19 mouse cellular contexts compared by ENCODE assay signal in the genomic region with DNA sequence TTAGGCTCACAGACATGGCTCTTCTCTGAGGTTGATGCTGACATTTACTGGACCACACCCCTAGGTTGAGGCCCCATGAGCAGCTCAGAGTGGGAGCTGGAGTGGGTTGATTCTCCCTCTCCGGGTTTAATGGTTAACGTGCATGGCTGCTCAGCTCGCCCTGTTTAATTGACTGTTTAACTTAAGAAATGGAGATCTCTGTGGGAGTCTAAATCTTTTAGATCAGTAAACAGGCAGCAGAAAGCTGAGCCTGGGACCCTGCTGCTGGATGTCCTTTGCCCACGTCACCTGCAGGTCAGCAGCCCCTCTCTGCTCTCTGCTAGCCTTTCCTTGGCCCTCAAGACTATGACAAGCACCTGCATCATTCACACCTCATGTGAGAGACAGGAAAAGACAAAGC. TPM values are rescaled to one million over a fixed set of nuclear protein-coding genes. Genes with fewer than 3 reads are reported as not detected.
DNase-seq lines count a peak whose midpoint lies in the region; ATAC-seq and TF ChIP-seq lines count a peak whose summit lies in the region.
"Had no signal": no experiment of that assay in that cellular context is flagged by ENCODE, and none has a peak within 500 bp of the region (broad histone marks: within the 10 kb centered on the region; RNA-seq: fewer than 3 reads in every experiment).

No protein-coding gene starts in this region.

- H3K27ac ChIP-seq in hindbrain, embryonic 13.5 days = no peak overlapping the region
- H3K27ac ChIP-seq in hindbrain, embryonic 16.5 days (ENCODE audit: low read depth, low read length) = no peak overlapping the region
- H3K27ac ChIP-seq in stomach, embryonic 14.5 days (ENCODE audit: low read length) = peak overlapping the region; percentile 82
- no peak overlapping the region for H3K27ac ChIP-seq in stomach, postnatal 0 days (replicated peaks)
- no peak overlapping the region for H3K27ac ChIP-seq in forebrain, embryonic 15.5 days (replicated peaks)
- no peak overlapping the region for H3K27ac ChIP-seq in midbrain, embryonic 13.5 days
- H3K27ac ChIP-seq: limb, embryonic 12.5 days; liver, embryonic 15.5 days; neural tube, embryonic 12.5 days had no signal

- H3K27me3 ChIP-seq in hindbrain, embryonic 13.5 days = 0 out of 2 replicates have a peak, but pooled peaks cover 4% of the 10 kb centered on the region
- H3K27me3 ChIP-seq in hindbrain, embryonic 16.5 days (replicated peaks; ENCODE audit: control insufficient read depth, insufficient read depth, low read length) = no peaks in the 10 kb centered on the region
- no peaks in the 10 kb centered on the region for H3K27me3 ChIP-seq in stomach, embryonic 14.5 days (ENCODE audit: control insufficient read depth, insufficient read depth, low read length)
- no peaks in the 10 kb centered on the region for H3K27me3 ChIP-seq in stomach, postnatal 0 days (ENCODE audit: control insufficient read depth, insufficient read depth, low read length)
- no peaks in the 10 kb centered on the region for H3K27me3 ChIP-seq in forebrain, embryonic 15.5 days
- H3K27me3 ChIP-seq in midbrain, embryonic 13.5 days = no peaks in the 10 kb centered on the region
- H3K27me3 ChIP-seq: limb, embryonic 12.5 days; liver, embryonic 15.5 days; neural tube, embryonic 12.5 days had no signal

- TF ChIP-seq CTCF in stomach, postnatal 0 days (IDR thresholded peaks at IDR 0.05; ENCODE audit: low read depth) = no peak

- no peak overlapping the region for H3K4me3 ChIP-seq in hindbrain, embryonic 13.5 days
- H3K4me3 ChIP-seq in hindbrain, embryonic 16.5 days (ENCODE audit: low read length) = no peak overlapping the region
- H3K4me3 ChIP-seq in stomach, embryonic 14.5 days (ENCODE audit: low read depth, low read length) = no peak overlapping the region
- no peak overlapping the region for H3K4me3 ChIP-seq in stomach, postnatal 0 days (ENCODE audit: low read depth, low read length)
- no peak overlapping the region for H3K4me3 ChIP-seq in forebrain, embryonic 15.5 days
- no peak overlapping the region for H3K4me3 ChIP-seq in midbrain, embryonic 13.5 days (replicated peaks)
- H3K4me3 ChIP-seq: limb, embryonic 12.5 days; liver, embryonic 15.5 days; neural tube, embryonic 12.5 days had no signal

- no peaks in the 10 kb centered on the region for H3K9me3 ChIP-seq in hindbrain, embryonic 13.5 days
- H3K9me3 ChIP-seq in hindbrain, embryonic 16.5 days (ENCODE audit: control insufficient read depth, low read length) = no peaks in the 10 kb centered on the region
- H3K9me3 ChIP-seq in stomach, embryonic 14.5 days (ENCODE audit: control insufficient read depth, low read depth, low read length) = no peaks in the 10 kb centered on the region
- H3K9me3 ChIP-seq in stomach, postnatal 0 days (ENCODE audit: control insufficient read depth, low read length) = no peaks in the 10 kb centered on the region
- no peaks in the 10 kb centered on the region for H3K9me3 ChIP-seq in forebrain, embryonic 15.5 days
- H3K9me3 ChIP-seq in midbrain, embryonic 13.5 days = no peaks in the 10 kb centered on the region
- H3K9me3 ChIP-seq: limb, embryonic 12.5 days; liver, embryonic 15.5 days; neural tube, embryonic 12.5 days had no signal

- no peak for DNase-seq in stomach, postnatal 0 days (ENCODE audit: low spot score)
- DNase-seq in kidney, postnatal 10 days = peak; percentile 65
- no peak for DNase-seq in gastrocnemius, postnatal 25 days
- DNase-seq: adrenal gland, postnatal 36 days; cerebellum, adult 9-11 months; heart, postnatal 4 days had no signal

- WGBS in hindbrain, embryonic 13.5 days = 19% methylated on average over 4 of the region's 4 CpGs
- WGBS in hindbrain, embryonic 16.5 days = 32% methylated on average over 4 of the region's 4 CpGs
- WGBS in stomach, embryonic 14.5 days = 29% methylated on average over 4 of the region's 4 CpGs
- 40% methylated on average over 4 of the region's 4 CpGs for WGBS in stomach, postnatal 0 days
- 17% methylated on average over 4 of the region's 4 CpGs for WGBS in forebrain, embryonic 15.5 days
- 23% methylated on average over 4 of the region's 4 CpGs for WGBS in midbrain, embryonic 13.5 days

- H3K4me2 ChIP-seq in hindbrain, embryonic 13.5 days = no peak overlapping the region
- no peak overlapping the region for H3K4me2 ChIP-seq in hindbrain, embryonic 16.5 days (ENCODE audit: low read length)
- no peak overlapping the region for H3K4me2 ChIP-seq in stomach, embryonic 14.5 days (replicated peaks; ENCODE audit: low read depth, low read length)
- H3K4me2 ChIP-seq in stomach, postnatal 0 days (replicated peaks; ENCODE audit: low read depth) = no peak overlapping the region
- H3K4me2 ChIP-seq in forebrain, embryonic 15.5 days (replicated peaks) = no peak overlapping the region
- H3K4me2 ChIP-seq in midbrain, embryonic 13.5 days (replicated peaks) = no peak overlapping the region
- H3K4me2 ChIP-seq: heart, embryonic 11.5 days; limb, embryonic 12.5 days; liver, embryonic 15.5 days; neural tube, embryonic 12.5 days had no signal

- 0 out of 2 replicates have a peak, but pooled peaks have one; percentile 36 for ATAC-seq in hindbrain, embryonic 13.5 days (ENCODE audit: low FRiP score)
- ATAC-seq in hindbrain, embryonic 16.5 days = no peak; the same call in 1 of the 2 replicates
- ATAC-seq in stomach, embryonic 14.5 days (ENCODE audit: insufficient number of reproducible peaks, insufficient read depth, low FRiP score, low read depth) = peak; percentile 77
- ATAC-seq in stomach, postnatal 0 days (ENCODE audit: low FRiP score, low TSS enrichment) = no peak
- no peak for ATAC-seq in forebrain, embryonic 15.5 days (replicated peaks)
- no peak for ATAC-seq in midbrain, embryonic 13.5 days
- ATAC-seq: activated CD4-positive, CD25-positive, alpha-beta regulatory T cell, adult 4 months; forebrain, embryonic 14.5 days had no signal

- no peak overlapping the region for H3K9ac ChIP-seq in hindbrain, embryonic 13.5 days
- no peak overlapping the region for H3K9ac ChIP-seq in hindbrain, embryonic 16.5 days (ENCODE audit: low read depth, low read length)
- no peak overlapping the region for H3K9ac ChIP-seq in stomach, embryonic 14.5 days (replicated peaks; ENCODE audit: low read depth, low read length)
- H3K9ac ChIP-seq in stomach, postnatal 0 days (ENCODE audit: low read length) = no peak overlapping the region
- no peak overlapping the region for H3K9ac ChIP-seq in forebrain, embryonic 15.5 days (replicated peaks)
- H3K9ac ChIP-seq in midbrain, embryonic 13.5 days (replicated peaks) = no peak overlapping the region
- H3K9ac ChIP-seq: limb, embryonic 12.5 days; liver, embryonic 15.5 days; neural tube, embryonic 12.5 days had no signal

- no peak for TF ChIP-seq EP300 in stomach, postnatal 0 days (optimal IDR thresholded peaks at IDR 0.05)

- H3K36me3 ChIP-seq in hindbrain, embryonic 13.5 days = no peaks in the 10 kb centered on the region
- no peaks in the 10 kb centered on the region for H3K36me3 ChIP-seq in hindbrain, embryonic 16.5 days (ENCODE audit: control insufficient read depth, insufficient read depth, low read length)
- no peaks in the 10 kb centered on the region for H3K36me3 ChIP-seq in stomach, embryonic 14.5 days (ENCODE audit: control insufficient read depth, insufficient read depth, low read length)
- H3K36me3 ChIP-seq in stomach, postnatal 0 days (ENCODE audit: control insufficient read depth, insufficient read depth, low read length) = no peaks in the 10 kb centered on the region
- H3K36me3 ChIP-seq in forebrain, embryonic 15.5 days = no peaks in the 10 kb centered on the region
- H3K36me3 ChIP-seq in midbrain, embryonic 13.5 days = no peaks in the 10 kb centered on the region
- H3K36me3 ChIP-seq: limb, embryonic 12.5 days; liver, embryonic 15.5 days; neural tube, embryonic 12.5 days had no signal

- peaks cover 9% of the 10 kb centered on the region; the same call in 1 of the 2 replicates for H3K4me1 ChIP-seq in hindbrain, embryonic 13.5 days (replicated peaks)
- no peaks in the 10 kb centered on the region for H3K4me1 ChIP-seq in hindbrain, embryonic 16.5 days (ENCODE audit: control insufficient read depth, insufficient read depth, low read depth, low read length)
- H3K4me1 ChIP-seq in stomach, embryonic 14.5 days (ENCODE audit: control insufficient read depth, insufficient read depth, low read length) = peaks cover 25% of the 10 kb centered on the region
- H3K4me1 ChIP-seq in stomach, postnatal 0 days (replicated peaks; ENCODE audit: control insufficient read depth, insufficient read depth) = no peaks in the 10 kb centered on the region; the same call in 1 of the 2 replicates
- no peaks in the 10 kb centered on the region for H3K4me1 ChIP-seq in forebrain, embryonic 15.5 days
- H3K4me1 ChIP-seq in midbrain, embryonic 13.5 days (replicated peaks) = peaks cover 7% of the 10 kb centered on the region; the same call in 1 of the 2 replicates
- H3K4me1 ChIP-seq: neural tube, embryonic 12.5 days had no signal

RNA-seq across cellular contexts. Expression of gene Dact2, which starts 25.6 kb away (rescaled TPM):
- 0.53 and 1.0 TPM in 2 replicates for polyA plus RNA-seq in hindbrain, embryonic 13.5 days (2015; fragmentation: Nextera tagmentation; extraction: Ambion mirVana)
- polyA plus RNA-seq in hindbrain, embryonic 16.5 days (2015; fragmentation: Nextera tagmentation; extraction: Ambion mirVana) = 3.1 and 3.7 TPM in 2 replicates
- polyA plus RNA-seq in stomach, embryonic 14.5 days (2014; fragmentation: Nextera tagmentation; extraction: Ambion mirVana) = 8.5 and 8.8 TPM in 2 replicates
- 1.6 and 1.8 TPM in 2 replicates for polyA plus RNA-seq in stomach, postnatal 0 days (2015; fragmentation: Nextera tagmentation; extraction: Ambion mirVana)
- 0.57 and 1.1 TPM in 2 replicates for polyA plus RNA-seq in forebrain, embryonic 15.5 days (2015; fragmentation: Nextera tagmentation; extraction: Ambion mirVana)
- polyA plus RNA-seq in midbrain, embryonic 13.5 days (2015; fragmentation: Nextera tagmentation; extraction: Ambion mirVana) = 0.66 and 0.94 TPM in 2 replicates
- 1 to 10 TPM; 2.9 to 3.3 TPM for total RNA-seq in gastrocnemius, postnatal 25 days (2021)
- total RNA-seq: CH12.LX; megakaryocyte, adult 5-6 weeks had no signal
- polyA plus RNA-seq: activated CD4-positive, CD25-positive, alpha-beta regulatory T cell, adult 4 months had no signal

Comparison
In these comparisons a context has a peak if more than half of its experiments do, and no peak if none do; other contexts are left out.
1. ATAC-seq: peak in hindbrain, embryonic 13.5 days (single experiment) and stomach, embryonic 14.5 days (single experiment); none in hindbrain, embryonic 16.5 days (single experiment), stomach, postnatal 0 days (single experiment), forebrain, embryonic 15.5 days (single experiment) and midbrain, embryonic 13.5 days (single experiment).